Mouse (Mus musculus) ovary, postnatal 14 days (tissue): ENCODE measurements around the gene Itga3.

Experiments used
- DNase-seq: peaks from one replicate; pipeline ENCODE4 v3.0.0; 2022; ENCODE audit warnings: low spot score

Itga3 gene

DNA sequence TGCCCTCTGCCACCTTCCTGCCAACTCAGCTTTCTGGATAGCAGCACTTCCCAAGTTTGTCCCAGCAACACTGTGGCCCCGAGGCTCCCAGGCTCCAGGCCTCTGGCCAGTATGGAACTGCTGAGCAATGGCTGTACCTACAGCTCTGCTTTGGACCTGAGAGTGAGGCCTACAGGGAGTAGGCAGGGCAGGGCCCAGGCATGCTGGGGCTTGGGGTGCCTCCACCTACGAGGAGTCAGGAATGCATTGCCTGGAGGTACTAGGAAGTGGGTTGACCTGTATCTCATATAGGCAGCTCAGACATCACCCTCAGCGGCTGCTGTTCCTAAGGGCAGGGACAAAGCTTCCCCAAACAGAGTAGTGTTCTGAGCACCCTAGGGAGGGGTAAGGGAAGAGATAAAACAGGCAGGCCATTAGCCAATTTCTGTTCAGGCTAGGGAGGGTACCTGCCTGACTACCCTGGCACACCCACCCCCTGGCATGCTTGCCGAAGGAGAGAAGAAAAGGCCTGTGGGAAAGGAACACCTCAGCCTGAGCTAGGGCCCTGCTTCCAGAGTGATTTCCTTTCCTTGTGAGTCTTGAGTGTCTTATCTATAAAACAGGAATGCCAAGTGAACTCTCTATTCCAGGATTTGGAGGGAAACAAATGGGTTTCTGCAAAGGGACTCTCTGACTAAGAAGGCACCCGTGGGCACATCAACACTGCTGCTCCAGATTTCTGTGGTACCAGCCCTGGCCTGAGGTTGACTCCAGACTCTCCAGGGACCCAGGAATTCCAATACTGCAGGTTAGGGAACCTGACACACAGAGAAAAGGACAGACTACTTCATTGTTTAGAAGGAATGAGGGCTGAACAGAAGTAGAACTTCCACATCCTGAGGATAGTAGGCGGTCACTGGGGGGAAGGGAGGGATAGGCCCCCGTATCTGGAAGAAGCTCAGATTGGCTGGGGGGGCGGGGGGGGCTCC lies 6.2 kb downstream of the Itga3 start:
- DNase-seq = no peak

DNA sequence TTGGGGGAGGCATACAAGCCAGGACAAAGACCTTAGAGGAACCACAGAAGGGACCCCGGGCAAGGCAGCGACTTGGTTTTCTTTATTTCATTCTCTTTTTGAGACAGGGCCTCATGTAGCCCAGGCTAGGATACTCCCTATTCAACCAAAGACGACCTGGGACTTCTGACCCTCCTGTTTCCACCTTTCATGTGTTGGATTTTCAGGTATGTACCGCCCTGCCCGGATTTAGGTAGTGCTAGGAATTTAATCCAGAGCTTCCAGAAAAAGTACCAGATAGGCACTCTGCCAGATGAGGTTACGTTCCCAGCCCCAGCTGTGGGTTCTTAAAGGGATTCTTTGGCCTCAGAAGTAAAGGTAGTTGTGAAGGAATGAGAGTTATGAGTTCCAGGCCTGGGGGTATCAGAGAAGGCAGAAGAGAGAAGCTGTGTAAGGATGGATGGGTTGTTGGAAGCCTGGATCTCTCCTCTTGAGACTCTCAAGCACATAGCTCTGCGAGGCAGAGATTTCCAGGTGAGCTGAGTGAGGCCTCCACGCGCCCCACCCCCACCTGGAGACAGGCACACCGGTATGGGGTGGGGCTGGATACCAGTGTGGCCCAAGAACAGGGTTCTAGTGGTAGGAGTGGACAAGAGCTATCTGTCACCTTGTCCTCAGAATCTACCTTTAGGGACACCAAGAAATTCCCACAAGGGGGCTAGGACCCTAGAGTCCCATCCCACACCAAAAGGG lies 7.2 kb downstream of the Itga3 start:
- no peak for DNase-seq

DNA sequence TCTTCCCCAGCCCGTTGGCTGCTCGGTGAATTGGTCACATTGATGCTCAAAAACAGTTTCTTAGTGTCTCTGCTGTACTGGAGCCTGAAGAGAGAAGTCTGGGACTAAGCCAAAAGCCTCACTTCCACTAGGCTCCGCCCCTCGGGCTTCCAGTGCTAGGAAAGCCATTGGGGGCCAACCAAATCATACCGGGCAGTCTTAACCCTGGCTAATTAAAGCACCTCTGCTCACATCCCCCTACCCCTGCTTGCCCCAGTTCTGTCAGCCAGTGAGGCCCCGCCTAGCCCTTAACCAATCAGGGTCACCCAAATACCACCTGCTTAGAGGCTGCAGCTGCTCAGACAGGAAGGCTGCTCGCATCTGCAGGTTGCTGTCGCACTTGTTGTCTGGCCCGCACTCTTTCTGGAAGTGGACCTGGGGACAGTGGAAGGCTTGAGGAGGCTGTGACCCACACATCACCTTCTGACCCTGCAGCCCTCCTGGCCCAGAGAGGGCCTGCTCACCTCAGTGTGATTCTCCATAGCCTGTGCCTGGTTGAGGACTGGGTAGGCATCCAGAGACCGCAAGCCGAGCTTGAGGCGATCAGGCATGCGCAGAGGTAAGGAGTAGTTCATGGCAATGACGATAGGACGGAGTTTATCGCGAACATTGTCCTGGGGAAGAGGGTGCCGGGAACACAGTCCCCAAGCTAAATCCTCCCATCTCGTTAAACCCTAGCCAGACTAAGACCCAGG lies 19.7 kb downstream of the Itga3 start:
- no peak for DNase-seq

DNA sequence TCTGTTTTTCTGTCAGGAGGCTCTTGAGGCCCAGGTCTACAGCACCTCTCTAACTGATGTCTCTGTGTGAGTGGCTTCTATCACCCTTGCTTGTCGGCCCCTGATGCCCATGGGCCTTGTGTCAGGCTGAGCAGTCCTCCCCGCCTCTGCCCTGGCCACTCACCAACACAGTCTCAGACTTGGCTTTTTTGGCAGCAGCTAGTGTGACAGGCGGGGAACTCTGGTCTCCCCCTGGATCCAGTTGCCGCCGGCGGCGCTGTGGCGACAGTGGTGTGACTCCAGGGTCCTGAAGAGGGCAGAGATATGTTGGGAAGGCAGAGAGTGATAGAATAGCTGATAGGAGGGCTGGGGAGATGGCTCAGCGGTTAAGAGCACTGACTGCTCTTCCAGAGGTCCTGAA lies 23.5 kb downstream of the Itga3 start:
- DNase-seq = no peak

DNA sequence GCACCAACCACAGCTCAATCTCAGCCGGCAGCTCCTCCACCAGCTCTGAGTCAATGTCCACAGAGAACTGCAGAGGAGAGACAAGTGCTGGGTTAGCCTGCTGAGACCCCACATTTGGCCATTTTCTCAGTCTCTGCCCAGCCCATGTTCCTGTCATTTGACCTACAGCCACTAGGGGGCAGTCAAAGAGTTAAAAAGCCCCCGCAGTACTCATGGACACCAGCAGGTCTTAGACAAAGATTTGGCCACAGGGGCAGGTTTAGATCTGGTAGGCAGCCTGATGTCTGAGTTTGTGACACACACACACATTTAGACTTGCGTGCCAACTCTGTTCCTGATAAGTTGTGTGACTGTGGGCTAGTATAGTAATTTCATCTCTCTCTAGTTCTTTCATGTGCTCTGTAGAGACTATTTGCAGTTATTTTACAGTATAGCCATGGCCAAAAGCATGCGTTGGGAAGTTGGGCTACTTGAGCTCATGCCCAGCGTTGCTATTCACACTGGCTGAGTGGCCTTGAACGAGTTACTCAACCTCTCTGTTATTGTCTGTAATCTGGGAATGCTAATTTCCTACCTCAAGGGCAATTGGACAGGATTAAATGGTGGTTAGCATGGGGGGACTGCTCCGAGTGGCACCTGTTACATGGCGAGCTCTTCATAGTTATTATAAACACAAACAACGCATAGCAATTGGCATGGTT lies 29.5 kb downstream of the Itga3 start:
- DNase-seq = peak; percentile 61

DNA sequence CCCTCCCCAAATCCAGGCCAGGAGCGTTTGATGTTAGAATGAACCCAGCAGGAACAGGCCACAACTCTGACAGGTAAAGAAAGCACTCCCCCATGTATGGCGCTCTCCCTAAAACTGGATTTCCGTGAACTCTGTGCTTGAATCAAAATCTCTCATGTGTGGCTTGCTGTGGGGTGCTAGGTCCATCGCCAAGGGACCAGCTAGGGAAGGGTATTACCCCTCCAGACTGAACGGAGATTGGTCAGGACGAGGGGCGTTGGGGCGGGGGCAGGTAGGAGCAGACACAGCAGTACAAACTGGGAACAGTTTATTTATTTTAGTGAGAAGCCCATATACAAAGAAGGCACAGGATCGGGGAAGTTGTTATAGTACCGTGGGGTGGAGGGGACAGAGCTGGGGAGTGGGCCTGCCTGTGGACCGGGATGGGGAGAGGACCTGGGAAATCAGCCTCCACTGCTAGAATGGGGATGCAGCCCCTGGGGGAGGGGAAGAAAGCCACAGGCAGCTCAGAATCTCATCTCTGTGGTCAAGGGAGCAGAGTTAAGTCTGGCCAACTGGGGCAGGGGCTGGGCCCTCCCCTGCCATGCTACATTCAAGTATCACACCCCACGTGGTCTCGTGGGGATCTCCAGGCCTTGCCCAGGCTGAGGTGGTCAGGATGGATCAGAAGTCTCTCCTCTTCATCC lies 32.3 kb downstream of the Itga3 start:
- DNase-seq = no peak

DNA sequence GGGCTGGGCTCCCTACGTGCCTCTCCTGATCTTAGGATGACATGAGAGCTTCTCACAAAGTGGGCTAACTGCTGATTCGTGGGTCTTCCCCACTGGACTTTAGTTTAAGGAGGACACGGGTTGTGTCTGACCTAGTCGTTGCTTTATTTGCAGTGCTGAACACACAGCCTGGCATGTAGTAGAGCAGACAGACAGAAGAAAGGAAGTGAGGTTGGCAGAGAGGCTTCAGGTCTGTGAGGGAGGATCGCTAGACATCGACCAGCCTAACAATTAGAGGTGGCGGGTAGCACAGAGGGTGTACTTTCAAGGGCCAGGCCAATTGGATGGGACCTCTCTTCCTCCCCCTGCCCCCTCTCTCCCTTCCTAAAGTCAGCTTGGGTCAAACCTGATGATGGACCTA lies 33.0 kb downstream of the Itga3 start:
- DNase-seq = no peak

DNA sequence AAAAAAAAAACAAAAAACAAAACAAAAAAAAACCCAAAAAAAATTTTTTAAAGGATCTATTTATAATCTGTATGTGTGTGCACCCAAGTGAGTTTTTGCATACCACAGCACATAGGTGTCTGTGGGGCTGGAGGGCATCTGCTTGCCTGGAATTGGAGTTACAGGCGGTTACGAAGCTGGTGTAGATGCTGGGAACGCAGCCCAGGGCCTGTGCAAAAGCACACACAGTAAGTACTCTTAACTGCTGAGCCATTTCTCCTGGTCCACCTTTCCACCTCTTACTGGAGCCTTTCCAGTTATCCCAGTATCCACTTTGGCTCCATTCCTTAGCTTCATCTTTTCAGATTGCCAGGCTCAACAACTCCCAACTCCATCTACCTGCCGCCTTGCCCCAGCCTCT lies 33.5 kb downstream of the Itga3 start:
- DNase-seq = no peak

DNA sequence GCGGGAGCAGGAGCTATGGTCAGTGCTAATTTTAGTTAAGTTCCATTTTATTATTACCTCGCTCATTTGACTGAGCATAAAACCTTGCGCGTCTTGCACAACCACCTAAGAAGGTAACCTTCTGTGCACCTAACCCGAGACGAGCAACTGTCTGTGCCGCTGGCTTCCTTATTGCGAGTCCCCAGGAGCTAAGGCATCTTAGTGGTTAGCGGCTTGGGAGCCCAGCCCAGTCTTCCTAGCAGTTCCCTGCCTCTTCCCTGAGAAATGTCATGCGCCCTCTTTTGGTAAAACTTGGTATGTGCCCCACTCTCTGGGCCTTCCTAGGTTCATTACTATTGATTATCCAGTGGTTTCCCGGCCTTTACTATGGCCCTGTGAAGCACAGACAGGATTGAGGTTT lies 34.5 kb downstream of the Itga3 start:
- peak; percentile 78 for DNase-seq

DNA sequence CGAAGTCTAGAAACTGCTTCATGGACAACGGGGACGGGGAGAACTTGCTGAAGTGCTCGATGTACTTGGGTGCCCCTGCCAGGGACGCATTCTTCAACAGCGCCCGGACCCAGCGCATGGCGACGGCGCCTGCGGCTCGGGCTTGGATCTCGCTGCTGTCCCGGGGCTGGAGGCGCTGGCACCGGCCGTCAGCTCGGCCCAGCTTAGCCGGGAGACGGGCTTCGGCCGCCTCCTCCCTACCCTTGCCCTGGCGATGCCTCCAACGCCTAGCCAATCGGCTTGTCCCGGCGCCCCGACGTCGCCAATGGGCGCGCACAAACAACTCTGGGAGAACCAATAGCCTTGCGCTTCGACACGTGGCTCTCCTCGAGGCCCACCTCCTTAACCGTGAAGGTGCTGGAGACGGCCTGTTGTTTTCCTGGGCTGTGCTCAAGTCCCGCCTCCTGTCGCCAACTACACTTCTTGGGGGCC lies 35.4 kb downstream of the Itga3 start, which contains the start of gene Pdk2:
Pdk2 (minus strand) TSS at position 216 of the 471 bp plus-strand sequence.
- DNase-seq = peak; percentile 91

DNA sequence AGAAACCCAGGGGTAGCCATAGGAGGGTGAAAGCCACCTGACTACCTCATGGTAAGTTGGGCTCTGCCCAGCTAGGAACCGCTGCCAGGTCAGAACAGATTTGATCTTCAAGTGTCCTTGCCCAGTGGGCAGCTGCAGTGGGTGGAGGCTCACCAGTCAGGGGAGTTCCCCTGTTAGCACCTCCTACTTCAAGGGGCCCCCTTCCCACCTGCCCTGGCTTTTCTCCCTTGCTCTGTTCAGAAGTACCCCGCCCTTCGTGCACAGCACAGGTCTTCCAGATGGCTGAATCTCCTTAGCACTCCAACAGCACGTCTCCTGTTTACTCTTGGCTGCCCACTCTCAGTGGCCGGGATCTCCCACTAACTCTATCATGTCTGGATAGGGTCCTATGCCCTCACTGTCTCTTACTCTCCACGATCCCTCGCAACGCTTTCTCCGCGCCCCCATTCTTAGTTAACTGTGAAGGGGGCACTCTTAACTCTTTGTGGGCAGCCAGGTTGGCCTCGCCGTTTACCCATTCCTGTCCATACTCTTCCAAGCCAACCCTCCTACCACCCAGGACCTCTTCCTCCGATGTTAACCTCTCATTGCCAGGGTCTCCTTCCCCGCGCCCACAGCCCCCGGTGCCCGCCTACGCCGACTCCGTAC lies 36.0 kb downstream of the Itga3 start:
- peak; percentile 47 for DNase-seq

DNA sequence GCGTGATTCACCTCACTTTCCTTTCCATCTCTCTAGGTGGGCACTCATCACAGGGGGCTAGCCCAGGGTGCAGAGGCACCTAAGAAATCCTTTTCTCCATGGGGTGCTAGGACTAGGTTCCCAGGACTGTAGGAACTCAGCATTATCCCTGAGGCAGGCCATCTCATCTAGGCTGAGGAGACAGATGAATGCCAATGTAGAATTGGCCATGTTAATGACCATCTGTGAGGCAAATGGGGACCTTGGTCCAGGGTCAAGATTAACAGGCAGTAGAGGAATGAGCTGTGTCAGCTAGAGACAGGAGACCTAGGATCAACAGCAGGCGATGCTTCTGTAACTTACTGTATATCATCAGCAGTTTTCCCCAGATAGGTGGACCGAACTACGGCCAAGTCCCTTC lies 36.8 kb downstream of the Itga3 start:
- DNase-seq = no peak

DNA sequence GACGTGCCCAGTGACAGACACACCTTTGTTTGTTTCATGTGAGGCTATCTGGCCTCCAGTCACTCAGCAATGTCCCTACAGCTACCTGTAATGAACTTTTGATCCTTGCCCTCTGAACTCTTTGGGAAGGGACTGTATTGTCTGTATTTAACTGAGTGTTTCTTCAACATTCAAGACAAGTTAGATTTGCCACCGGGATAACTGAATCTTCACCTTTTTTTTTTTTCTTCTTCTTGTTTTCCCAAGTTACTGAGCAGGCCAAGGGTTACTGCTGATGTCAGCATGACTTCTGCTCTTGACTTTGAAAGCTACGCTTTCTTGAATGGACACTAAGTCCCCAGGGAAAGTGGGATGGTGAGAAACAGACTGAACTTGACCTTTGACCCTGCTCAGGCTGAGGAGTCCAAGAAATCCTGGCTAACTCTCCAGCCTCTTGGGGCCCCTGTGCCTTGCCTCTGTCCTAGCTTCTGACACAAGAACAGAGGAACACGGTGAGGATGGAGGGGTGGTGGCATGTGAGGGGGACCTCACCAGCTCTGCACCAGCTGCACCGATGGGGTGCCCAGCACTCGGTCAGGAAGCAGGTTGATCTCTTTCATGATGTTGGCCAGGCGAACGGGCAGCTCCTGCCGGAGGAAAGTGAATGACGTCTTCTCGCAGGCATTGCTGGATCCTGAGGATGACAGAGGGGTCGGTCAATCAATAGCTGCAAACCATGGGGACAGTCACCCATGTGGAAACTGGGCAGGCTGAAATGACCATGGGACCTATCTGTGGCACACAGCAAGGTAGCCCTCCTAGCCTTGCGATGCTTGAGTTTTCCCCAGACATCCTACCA lies 37.6 kb downstream of the Itga3 start:
- no peak for DNase-seq

DNA sequence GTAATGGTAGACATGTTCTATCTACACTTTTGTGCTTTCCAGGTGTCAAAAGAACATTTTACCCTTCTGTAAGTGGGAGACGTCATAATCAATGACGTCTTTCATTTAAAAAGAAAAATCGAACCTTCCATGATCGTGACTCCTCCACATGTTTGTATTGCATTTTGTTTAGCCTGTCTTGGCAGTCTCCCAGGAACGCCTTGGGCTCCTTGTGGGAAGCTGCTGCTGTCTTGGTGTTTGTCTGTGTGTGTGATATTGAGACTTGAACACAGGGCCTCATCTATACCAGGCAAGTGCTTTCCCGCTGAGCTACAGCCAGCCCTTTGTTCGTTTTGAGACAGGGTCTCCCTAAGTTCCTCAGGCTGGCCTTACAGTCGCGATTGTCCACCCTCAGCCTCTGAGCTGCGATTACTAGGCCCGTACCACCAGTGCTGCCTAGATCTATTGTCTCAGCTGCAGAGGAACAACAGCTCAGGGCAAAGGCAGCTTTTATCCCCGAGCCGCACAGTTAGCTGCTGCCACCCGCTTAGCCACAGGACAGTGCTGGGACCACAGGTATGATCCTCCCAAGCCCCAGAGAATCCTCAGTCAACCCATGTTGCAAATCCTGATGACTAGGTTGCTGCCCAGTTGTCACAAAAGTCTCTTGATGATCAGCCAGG lies 38.3 kb downstream of the Itga3 start:
- DNase-seq = no peak

DNA sequence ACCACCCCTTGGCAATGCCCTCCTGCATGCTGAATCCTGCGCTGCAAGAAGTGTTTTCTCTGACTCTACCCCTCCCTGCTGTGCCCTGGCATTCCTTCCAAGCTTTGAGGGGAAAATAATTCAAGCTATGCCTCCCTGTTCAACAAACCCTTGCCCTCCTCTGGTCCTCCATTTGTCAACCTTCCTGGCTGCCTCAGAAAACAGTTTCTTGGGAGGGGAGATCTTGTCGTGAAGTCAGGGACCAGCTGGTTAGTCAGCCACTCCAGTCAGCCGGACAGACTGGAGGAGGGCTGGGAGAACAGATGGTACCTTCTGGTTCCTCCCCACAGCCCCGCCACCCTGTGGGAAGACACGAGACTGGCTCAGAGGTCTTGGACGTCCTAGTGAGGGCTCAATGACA lies 39.3 kb downstream of the Itga3 start:
- DNase-seq = no peak

DNA sequence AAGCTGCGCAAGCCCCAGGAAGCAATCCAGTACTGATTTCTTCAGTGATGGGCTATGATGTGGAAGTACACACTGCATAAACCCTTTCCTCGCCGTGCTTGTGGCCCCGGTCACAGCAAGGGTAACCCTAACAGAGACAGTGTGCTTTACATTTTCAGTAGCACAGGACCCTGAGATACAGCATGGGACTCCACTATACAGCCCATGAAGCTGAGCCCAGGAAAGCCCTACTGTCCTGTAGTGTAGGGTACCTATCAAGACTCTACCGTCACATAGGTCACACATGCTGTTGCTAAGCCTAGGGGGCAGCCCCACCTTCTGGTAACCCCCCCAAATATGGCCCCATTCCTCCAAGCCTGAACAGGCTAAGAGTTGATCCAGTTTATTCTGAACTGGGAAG lies 40.1 kb downstream of the Itga3 start:
- no peak for DNase-seq

DNA sequence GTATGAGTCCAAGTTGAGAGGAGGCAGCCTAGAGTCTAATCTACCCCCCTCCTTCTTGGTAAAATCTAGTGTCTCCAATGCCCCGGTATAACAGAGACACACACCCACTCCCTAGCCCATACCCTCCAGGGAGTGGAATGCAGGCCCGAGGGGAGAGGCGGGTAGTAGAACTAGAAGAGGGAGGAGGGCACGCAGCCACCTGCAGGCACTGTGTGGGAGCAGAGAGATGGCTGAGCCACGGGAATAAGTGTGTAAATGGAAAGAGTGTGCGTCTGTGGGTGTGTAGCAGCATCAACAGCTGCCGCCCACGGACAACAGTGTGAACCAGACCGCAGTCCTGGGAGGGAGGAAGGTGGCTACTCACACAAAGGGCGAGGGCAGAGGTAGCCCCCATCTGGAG lies 41.7 kb downstream of the Itga3 start:
- DNase-seq = no peak

DNA sequence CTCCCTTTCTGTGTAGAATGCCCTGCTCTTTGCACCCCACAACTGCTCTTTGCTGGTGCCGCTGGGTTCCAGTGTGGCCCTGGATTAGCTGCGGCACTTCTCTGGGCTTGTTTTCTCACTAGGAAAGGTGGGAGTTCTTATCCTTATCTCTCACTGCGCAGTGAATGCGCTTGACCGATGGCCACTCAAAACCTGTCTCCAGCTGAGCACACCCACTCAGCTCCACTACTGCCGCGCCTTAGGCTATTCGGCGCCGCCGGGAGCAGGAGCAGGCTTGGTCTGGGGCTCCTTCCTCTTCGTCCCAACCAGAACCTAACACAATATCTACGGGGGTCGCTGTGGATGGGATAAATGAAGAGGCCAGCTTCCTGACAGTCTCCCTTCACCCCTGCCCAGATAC lies 43.0 kb downstream of the Itga3 start:
- no peak for DNase-seq

DNA sequence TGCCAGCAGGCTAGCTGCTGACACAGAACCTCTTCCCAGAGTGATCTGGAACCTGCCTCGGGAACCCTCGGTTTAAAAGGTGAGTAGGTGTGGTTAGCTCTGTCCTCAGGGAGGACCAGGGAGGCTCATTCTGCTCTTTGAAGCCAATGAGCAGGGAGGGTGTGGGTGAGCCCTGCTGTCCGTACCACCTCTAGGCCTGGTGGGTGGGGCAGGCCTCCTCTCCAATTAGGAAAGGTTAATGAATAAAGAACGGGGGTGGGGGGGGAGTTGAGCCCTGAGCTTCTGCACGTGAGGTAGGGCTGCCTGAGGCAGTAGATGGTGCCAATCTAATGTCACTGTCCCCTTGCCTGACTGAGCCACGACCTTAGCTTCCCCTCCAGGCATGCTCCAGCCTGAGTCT lies 43.7 kb downstream of the Itga3 start:
- DNase-seq = no peak
